Mouse (Mus musculus): Measurements from ENCODE around the gene Itpk1. TPM values are rescaled to one million over a fixed set of nuclear protein-coding genes. Genes with fewer than 3 reads are reported as not detected.

Itpk1 gene
- polyA plus RNA-seq, 1 experiment from 2014 or later, result 16.5 TPM

DNA sequence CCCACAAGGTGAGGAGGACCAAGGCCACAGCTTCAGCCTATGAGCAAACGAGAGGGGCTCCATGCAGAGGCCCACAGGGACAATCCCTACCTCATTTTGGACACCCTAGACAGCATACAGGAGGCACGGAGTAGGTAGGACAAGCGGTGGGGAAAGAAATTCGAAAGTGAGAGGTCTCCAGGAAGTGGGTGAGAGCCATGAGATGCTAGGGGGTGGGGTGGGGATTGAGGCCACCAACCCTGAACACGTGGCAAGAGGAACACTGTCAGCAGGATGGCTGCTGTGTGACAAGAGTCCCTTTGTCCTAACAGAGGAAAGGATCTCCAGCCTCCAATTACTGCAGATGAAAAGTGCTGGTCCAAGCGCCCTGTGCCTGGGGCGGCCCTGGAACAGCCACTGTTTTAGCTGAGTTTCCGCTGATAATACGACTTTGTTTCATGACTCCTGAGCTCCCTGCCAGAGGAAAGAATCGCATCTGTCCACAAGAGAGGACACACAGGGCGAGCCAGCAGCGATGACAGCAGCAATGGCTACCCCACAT is 82.4 kb downstream of the Itpk1 start:
- no peak for DNase-seq (ENCODE audit: extremely low spot score, low spot score)
- H3K9me3 ChIP-seq, result no peaks in the 10 kb centered on the region
- WGBS, result 58% methylated on average over 12 of the region's 12 CpGs
- H3K27me3 ChIP-seq (ENCODE audit: poor library complexity, severe bottlenecking), result no peaks in the 10 kb centered on the region
- H3K36me3 ChIP-seq (replicated peaks), result 0 out of 2 replicates have a peak, but pooled peaks cover 7% of the 10 kb centered on the region
- peak overlapping the region; percentile 62; the same call in 1 of the 2 replicates for H3K27ac ChIP-seq
- peaks cover 50% of the 10 kb centered on the region for H3K4me1 ChIP-seq
- no peak overlapping the region for H3K4me3 ChIP-seq

DNA sequence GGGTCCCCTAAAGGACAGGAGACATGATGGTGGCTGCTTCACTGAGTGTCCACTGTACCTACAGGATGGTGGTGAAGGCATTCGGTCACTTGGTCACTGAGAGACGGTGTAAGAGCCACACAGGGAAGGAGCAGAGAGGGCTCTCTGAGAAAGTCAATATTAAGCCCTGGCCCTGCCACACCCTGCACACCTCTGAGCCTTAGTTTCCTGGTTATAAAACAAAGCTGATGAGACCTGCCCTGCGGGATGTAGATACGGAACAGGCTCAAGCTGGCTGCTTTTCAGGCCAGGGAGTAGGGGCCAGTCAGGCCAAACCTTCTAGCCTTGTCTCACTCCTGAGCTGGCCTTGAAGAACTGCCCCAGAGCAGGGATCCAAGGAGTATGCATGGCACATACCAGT is 82.9 kb downstream of the Itpk1 start:
- Histone ChIP-seq H3K4me1 (peaks cover 51% of the 10 kb centered on the region), H3K4me3 (no peak overlapping the region), H3K36me3 (replicated peaks) (0 out of 2 replicates have a peak, but pooled peaks cover 7% of the 10 kb centered on the region), H3K9me3 (no peaks in the 10 kb centered on the region), H3K27ac (peak overlapping the region; percentile 62; the same call in 1 of the 2 replicates), H3K27me3 (ENCODE audit: poor library complexity, severe bottlenecking) (no peaks in the 10 kb centered on the region)
- WGBS, result 94% methylated on average over 4 of the region's 4 CpGs
- DNase-seq (ENCODE audit: extremely low spot score, low spot score), result no peak

DNA sequence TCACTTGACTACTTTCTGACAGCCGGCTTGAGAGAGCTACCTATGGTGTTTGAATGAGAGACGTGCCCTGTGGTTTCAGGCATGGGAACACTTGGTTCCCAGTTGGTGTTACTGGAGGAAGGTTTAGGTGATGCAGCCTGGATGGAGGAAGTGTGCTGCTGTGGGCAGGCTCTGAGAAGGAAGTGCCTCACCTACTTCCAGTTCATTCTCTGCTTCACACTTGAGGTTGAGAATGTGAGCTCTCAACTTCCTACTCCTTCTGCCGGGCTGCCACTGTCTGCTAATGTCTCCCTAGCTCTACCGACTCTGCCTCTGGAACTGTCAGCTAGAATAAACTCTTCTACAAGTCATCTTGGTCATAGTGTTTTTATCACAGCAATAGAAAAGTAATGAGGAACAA is 83.5 kb downstream of the Itpk1 start:
- Histone ChIP-seq H3K36me3 (replicated peaks) (0 out of 2 replicates have a peak, but pooled peaks cover 7% of the 10 kb centered on the region), H3K9me3 (no peaks in the 10 kb centered on the region), H3K27ac (no peak overlapping the region), H3K27me3 (ENCODE audit: poor library complexity, severe bottlenecking) (no peaks in the 10 kb centered on the region), H3K4me3 (no peak overlapping the region), H3K4me1 (peaks cover 50% of the 10 kb centered on the region)
- DNase-seq (ENCODE audit: extremely low spot score, low spot score), result no peak
- 93% methylated on average over 4 of the region's 4 CpGs for WGBS

DNA sequence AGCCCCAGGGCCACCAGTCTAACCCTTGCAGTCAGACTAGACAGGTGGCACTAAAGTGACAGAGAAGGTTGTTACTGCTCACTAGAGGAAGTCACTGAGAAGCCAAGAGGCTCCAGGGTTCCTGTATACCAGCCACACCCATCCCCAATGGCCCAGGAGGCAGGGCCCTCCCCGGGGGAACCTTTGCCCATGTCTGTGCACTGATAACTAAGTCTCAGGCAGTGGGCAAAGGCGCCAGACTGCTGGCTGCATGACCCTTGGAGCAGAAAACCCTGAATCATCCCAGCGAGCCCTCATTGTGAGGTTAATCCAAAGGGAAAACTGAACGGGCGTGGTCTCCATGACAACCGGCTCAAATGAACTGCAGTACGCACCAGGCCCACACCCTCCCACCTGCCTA is 84.8 kb downstream of the Itpk1 start:
- 62% methylated on average over 7 of the region's 7 CpGs for WGBS
- Histone ChIP-seq H3K36me3 (replicated peaks) (0 out of 2 replicates have a peak, but pooled peaks cover 7% of the 10 kb centered on the region), H3K4me3 (no peak overlapping the region), H3K4me1 (peaks cover 50% of the 10 kb centered on the region), H3K27ac (peak overlapping the region; percentile 59; the same call in 1 of the 2 replicates), H3K9me3 (no peaks in the 10 kb centered on the region), H3K27me3 (ENCODE audit: poor library complexity, severe bottlenecking) (no peaks in the 10 kb centered on the region)
- no peak for DNase-seq (ENCODE audit: extremely low spot score, low spot score)

DNA sequence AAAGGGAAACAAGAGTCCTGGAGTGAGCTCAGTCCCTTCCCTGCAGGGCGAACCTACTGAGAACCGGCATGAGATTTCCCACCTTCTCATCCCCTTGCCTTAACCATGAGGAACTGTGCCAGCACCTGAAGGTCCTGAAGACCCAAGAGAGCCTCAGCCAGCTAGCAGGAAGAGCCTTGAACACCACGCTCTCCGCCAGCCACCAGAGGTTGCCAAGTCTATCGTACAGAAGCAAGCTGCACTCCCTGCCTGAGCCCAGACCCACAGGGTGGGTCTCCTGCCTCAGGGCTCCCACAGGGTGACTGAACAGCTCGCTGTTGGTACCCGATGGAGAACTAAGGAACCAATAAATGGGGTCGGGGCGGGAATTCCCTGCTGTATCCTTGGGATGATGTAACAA is 86.6 kb downstream of the Itpk1 start:
- Histone ChIP-seq H3K4me3 (no peak overlapping the region), H3K36me3 (replicated peaks) (0 out of 2 replicates have a peak, but pooled peaks cover 7% of the 10 kb centered on the region), H3K27ac (no peak overlapping the region), H3K4me1 (peaks cover 47% of the 10 kb centered on the region), H3K9me3 (no peaks in the 10 kb centered on the region), H3K27me3 (ENCODE audit: poor library complexity, severe bottlenecking) (no peaks in the 10 kb centered on the region)
- 74% methylated on average over 9 of the region's 9 CpGs for WGBS
- no peak for DNase-seq (ENCODE audit: extremely low spot score, low spot score)

DNA sequence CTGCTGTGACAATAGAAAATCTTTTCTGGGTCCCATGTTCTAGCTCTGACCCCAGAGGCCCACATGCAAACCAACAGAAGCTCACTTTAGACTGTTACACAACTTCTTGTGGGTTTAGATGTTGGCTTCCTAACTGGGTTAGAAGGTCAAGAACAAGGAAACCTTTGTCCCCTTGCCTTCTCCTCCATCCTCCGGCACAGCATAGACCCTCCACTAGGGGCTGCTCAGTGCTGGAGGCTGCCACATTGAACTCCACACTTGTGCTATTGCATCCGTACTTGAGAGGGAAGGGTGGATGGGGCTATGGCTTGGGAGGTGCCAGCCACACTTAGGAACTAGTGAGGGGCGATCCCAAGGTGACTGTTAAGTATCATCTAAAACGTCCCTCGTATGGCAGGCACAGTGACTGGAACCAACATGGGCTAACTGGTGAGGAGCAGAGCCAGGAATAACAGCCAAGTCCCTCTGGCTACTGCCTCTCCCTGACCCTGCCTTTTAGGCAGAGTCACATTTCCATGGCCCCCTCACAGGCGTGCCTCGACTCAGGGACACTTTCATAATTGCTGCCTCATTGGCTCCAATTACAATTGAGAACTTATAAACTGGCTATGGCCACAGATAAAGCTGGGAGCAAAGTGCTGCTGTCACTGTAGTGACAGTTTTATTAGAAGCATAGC is 87.7 kb downstream of the Itpk1 start:
- 0 out of 2 replicates have a peak, but pooled peaks cover 6% of the 10 kb centered on the region for H3K36me3 ChIP-seq (replicated peaks)
- H3K27ac ChIP-seq, result peak overlapping the region; percentile 41
- H3K9me3 ChIP-seq, result no peaks in the 10 kb centered on the region
- 69% methylated on average over 7 of the region's 7 CpGs for WGBS
- H3K27me3 ChIP-seq (ENCODE audit: poor library complexity, severe bottlenecking), result no peaks in the 10 kb centered on the region
- peaks cover 36% of the 10 kb centered on the region for H3K4me1 ChIP-seq
- H3K4me3 ChIP-seq, result no peak overlapping the region
- DNase-seq (ENCODE audit: extremely low spot score, low spot score), result no peak

DNA sequence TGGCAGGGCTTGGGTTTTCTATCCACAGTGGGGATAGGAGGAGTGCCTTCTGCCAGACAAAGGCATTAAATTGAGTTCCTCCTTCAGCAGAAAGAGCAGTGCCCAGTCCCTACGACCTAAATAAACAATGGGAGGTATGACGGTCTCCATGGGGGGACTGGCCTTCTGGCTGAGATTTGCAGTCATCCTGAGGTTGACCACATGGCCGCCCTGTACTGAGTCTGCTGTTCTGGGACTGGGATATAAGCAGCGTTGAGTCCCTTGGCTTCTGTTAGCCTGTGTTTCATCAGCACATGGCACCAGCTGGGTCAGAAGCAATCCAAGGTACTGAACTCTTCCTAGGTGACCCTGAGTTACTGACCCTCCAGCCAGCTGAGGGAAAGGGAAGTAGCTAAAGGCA is 88.5 kb downstream of the Itpk1 start:
- WGBS, result 71% methylated on average over 4 of the region's 4 CpGs
- no peak overlapping the region for H3K4me3 ChIP-seq
- H3K9me3 ChIP-seq, result no peaks in the 10 kb centered on the region
- peak overlapping the region; percentile 41 for H3K27ac ChIP-seq
- 0 out of 2 replicates have a peak, but pooled peaks cover 2% of the 10 kb centered on the region for H3K36me3 ChIP-seq (replicated peaks)
- H3K27me3 ChIP-seq (ENCODE audit: poor library complexity, severe bottlenecking), result no peaks in the 10 kb centered on the region
- peaks cover 34% of the 10 kb centered on the region for H3K4me1 ChIP-seq
- no peak for DNase-seq (ENCODE audit: extremely low spot score, low spot score)

DNA sequence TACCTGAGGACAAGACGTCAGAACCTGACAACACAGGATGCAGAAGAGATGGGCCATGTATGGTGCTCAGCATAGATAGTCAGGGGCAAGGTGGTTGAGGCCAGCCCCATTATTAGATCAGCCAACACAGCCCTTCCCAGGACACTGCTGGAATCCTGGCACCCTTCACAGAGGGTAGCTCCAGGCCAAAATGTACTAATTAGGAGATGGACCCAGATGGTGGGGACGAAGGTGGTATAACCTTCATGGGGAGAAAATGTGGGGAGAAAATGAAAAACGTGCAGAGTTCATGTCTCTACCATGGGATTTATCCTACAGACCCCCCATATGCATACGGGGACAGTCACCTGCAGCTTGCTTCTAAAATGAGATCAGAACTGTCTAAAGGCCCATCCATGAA is 91.3 kb downstream of the Itpk1 start:
- WGBS, result 93% methylated on average over 4 of the region's 4 CpGs
- no peaks in the 10 kb centered on the region for H3K9me3 ChIP-seq
- no peak overlapping the region for H3K27ac ChIP-seq
- H3K27me3 ChIP-seq (ENCODE audit: poor library complexity, severe bottlenecking), result no peaks in the 10 kb centered on the region
- DNase-seq (ENCODE audit: extremely low spot score, low spot score), result no peak
- H3K4me3 ChIP-seq, result no peak overlapping the region
- 0 out of 2 replicates have a peak, but pooled peaks cover 5% of the 10 kb centered on the region for H3K36me3 ChIP-seq (replicated peaks)
- H3K4me1 ChIP-seq, result peaks cover 14% of the 10 kb centered on the region

DNA sequence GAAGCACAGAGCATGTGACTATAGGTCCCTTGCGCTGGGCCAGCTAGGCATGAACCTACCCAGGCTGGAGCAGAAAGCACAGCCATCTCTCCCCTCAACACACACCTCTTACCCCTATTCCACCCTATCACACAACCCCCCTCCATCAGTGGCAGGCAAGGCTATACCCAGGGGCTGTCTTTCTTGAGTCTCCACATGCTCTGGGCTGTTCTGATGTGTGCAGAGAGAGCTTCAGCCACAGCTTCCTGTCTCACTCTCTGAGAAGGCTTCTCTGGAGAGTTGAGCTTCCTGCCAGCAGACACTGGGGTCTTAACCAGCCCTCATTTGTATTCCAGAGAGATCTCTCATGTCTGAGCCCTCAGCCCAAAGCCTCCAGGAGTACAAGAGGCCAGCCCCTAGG is 92.3 kb downstream of the Itpk1 start:
- Histone ChIP-seq H3K4me1 (peaks cover 14% of the 10 kb centered on the region), H3K36me3 (replicated peaks) (0 out of 2 replicates have a peak, but pooled peaks cover 5% of the 10 kb centered on the region), H3K27me3 (ENCODE audit: poor library complexity, severe bottlenecking) (no peaks in the 10 kb centered on the region), H3K4me3 (no peak overlapping the region), H3K9me3 (no peaks in the 10 kb centered on the region), H3K27ac (peak overlapping the region; percentile 17; the same call in 1 of the 2 replicates)
- 90% methylated on average over 1 of the region's 1 CpGs for WGBS
- DNase-seq (ENCODE audit: extremely low spot score, low spot score), result no peak

DNA sequence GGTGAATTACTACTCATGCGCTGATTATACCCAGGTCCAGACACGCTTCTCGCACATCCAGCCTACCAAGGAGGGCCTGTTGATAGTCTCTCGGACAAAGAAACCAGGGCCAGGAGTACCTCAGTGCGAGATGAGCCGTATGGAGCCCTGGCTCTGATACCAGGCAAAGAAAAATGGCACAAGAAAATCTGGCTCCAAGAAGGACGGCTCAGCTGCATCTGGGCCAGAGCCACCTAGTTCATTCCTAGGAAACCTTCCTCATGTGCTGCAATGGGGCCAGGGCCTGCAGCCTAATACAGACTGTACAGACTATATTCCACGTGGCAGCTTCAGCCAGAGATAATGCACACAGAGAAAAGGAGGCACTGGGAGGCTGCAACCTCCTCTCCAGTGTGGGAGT is 93.8 kb downstream of the Itpk1 start:
- no peaks in the 10 kb centered on the region for H3K27me3 ChIP-seq (ENCODE audit: poor library complexity, severe bottlenecking)
- H3K4me1 ChIP-seq, result peaks cover 6% of the 10 kb centered on the region
- WGBS, result 90% methylated on average over 8 of the region's 8 CpGs
- H3K36me3 ChIP-seq (replicated peaks), result 0 out of 2 replicates have a peak, but pooled peaks cover 5% of the 10 kb centered on the region
- no peak for DNase-seq (ENCODE audit: extremely low spot score, low spot score)
- H3K27ac ChIP-seq, result no peak overlapping the region
- H3K9me3 ChIP-seq, result no peaks in the 10 kb centered on the region
- no peak overlapping the region for H3K4me3 ChIP-seq

DNA sequence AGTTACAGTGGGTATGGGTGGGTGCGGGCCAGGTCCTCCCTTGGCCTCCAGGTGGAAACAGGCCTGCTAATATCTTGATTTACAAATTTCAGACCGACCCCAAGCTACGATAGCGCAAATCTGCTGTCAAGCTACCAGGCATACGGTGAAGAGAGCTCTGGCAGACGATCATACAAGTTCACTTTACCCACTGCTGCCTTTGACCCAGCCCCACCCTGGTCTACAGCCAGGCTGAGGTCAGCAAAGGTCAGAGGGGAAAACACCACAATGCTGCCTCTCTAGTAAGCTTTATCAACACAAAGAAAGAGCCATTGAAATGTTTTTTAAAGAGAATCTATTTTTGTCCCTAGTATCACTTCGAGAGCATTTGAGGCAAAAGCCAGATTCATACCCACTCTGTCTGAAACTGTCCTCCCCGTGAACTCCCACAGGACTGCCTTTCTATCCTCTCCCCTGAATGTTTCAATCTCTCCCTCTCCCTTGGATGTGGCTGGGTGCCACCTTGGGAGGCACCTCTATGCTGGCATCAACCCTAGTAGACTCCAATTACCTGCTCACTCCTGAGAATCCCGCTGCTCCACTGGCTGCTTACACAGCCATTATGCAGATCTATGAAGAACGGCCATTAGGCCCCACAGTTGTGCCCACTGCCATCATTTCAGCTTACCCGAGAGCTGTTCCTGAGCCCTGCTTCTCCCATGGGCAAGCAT is 96.8 kb downstream of the Itpk1 start:
- DNase-seq (ENCODE audit: extremely low spot score, low spot score), result no peak
- Histone ChIP-seq H3K4me1 (peaks cover 6% of the 10 kb centered on the region), H3K36me3 (replicated peaks) (peaks cover 12% of the 10 kb centered on the region), H3K27ac (no peak overlapping the region), H3K27me3 (ENCODE audit: poor library complexity, severe bottlenecking) (no peaks in the 10 kb centered on the region), H3K9me3 (no peaks in the 10 kb centered on the region), H3K4me3 (no peak overlapping the region)
- WGBS, result 83% methylated on average over 11 of the region's 11 CpGs

DNA sequence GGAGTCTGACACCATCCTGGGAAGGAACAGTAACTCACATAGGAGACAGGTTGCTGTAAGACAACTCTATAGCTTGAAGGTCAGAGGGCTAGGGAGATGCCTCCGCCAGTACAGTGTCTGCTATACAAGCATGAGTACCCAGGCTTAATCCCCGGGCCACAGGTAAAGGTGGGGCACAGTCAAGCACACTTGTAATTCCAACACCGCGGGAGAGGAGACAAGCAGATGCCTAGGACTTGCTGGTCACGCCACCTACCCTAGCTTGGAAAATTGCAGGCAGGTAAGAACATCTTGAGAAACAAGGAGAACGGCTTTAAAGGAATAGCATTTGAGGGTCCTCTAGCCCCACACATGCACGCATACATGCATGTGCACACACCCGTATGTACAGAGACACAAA is 97.7 kb downstream of the Itpk1 start:
- Histone ChIP-seq H3K36me3 (replicated peaks) (peaks cover 12% of the 10 kb centered on the region), H3K9me3 (no peaks in the 10 kb centered on the region), H3K4me3 (no peak overlapping the region), H3K4me1 (peaks cover 15% of the 10 kb centered on the region), H3K27me3 (ENCODE audit: poor library complexity, severe bottlenecking) (no peaks in the 10 kb centered on the region), H3K27ac (no peak overlapping the region)
- WGBS, result 93% methylated on average over 8 of the region's 8 CpGs
- no peak for DNase-seq (ENCODE audit: extremely low spot score, low spot score)

DNA sequence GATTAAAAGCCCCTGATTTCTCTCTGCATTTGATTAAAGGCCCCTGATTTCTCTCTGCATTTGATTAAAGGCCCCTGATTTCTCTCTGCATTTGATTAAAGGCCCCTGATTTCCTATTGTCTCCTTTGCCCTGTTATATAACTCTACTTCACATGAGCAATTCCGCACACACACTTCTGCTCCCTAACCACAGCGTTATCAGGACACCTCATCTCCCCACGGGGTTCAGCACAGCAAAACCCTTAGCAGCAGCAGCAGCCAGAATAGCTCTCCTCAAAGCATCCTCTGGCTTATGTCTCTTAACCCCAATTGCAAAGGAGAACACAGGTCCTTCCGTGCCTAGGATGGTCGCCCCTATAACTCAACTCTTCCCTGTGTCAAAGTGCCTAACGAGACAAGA is 99.1 kb downstream of the Itpk1 start:
- Histone ChIP-seq H3K36me3 (replicated peaks) (peaks cover 12% of the 10 kb centered on the region), H3K27ac (no peak overlapping the region), H3K4me3 (no peak overlapping the region), H3K4me1 (peaks cover 30% of the 10 kb centered on the region), H3K27me3 (ENCODE audit: poor library complexity, severe bottlenecking) (no peaks in the 10 kb centered on the region), H3K9me3 (no peaks in the 10 kb centered on the region)
- WGBS, result 91% methylated on average over 6 of the region's 6 CpGs
- DNase-seq (ENCODE audit: extremely low spot score, low spot score), result no peak

Measured in forebrain, embryonic 10.5 days (tissue).